Mouse (Mus musculus): ENCODE measurements at regions not wholly inside any gene's neighbourhood (a gene's known extent, or its start where the extent isn't known, plus 50 kb on each side); places are given as distances from the start of the nearest gene placed in this dataset.

DNA sequence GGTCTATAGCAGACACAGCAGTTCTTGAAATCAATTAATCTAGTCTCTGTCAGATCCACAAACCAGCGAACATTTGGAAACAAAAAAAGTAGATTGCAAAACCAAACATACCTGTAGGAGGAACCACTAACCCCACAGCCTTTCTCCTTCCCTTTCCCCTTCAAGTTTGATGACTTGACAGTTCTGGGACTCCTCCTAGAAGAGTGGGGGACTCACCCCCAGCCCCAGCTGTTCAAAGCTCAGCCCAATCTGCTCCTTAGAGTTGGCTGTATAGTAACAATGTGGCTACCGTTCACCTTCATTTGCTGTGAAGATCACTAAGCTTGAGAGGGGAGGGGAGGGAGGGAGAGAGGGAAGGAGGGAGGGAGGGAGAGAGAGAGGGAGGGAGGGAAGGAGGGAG lies 259.3 kb downstream of the Gm11361 start:
- TF ChIP-seq CTCF (IDR thresholded peaks at IDR 0.05): no peak
- no peak for TF ChIP-seq EP300 (IDR thresholded peaks at IDR 0.05)

All from lung, postnatal 0 days (tissue).